Mouse (Mus musculus): ENCODE data around the gene Dlgap5. TPM values are rescaled to one million over a fixed set of nuclear protein-coding genes. Genes with fewer than 3 reads are reported as not detected.

Dlgap5 gene
- polyA plus RNA-seq, 1 experiment from 2014 or later = 17.7 TPM

DNA sequence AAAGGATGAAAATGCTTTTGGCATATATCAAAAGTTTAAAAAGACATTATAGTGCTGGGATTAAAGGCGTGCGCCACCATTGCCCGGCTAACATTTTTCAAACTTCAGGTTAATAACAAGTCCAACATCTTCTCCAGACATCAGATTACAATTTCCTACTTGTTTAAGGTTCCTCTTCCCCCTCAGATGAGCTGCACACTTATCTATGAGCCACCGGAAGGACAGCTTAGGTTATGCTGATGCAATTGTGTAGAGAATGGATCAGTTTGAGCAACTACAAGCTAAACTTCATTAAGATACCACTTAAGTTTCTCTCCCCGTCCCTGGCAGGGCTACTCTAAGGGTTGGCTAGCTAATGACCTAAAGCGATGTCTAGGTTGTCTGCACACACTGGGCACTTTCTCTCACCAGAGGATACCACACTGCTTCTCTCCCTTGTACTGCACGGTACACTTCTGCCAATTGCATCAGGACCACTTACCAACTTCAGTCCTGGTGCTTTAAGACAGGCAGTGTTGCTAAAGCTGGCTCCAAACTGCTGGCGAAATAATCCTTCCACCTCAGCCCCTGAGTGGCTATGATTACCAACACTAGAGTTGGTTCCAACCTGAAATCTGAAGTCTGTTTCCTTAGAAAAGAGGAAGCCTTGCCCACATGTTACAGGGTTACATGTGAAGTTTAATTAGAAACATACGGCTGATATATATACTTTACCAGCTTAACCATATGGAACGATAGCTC is 24.7 kb downstream of the Dlgap5 start:
- WGBS = 95% methylated on average over 10 of the region's 10 CpGs

DNA sequence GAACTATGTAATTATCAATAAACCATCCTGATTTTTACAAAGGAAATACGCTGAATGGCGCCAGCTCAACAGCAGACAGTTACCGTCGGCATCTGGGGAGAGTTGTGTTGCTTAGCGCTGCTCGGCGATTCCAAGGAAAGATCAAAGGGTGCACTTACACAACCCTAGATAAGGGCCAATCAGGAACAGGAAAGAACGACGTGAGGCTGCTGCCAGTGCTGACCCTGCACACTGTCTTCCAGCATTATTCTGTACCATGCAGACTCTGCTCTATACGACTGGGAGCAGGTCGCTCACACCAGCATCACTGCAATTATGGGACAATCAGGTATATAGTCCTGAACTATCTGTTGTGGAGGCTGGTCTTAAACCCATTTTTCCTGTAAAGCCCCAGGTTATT is 32.1 kb downstream of the Dlgap5 start:
- 90% methylated on average over 11 of the region's 11 CpGs for WGBS
- Histone ChIP-seq H3K4me2 (replicated peaks) (no peak overlapping the region), H3K9ac (replicated peaks) (no peak overlapping the region), H3K27ac (replicated peaks) (no peak overlapping the region), H3K4me3 (no peak overlapping the region), H3K36me3 (0 out of 2 replicates have a peak, but pooled peaks cover 6% of the 10 kb centered on the region), H3K4me1 (no peaks in the 10 kb centered on the region), H3K9me3 (no peaks in the 10 kb centered on the region), H3K27me3 (no peaks in the 10 kb centered on the region)
- no peak for ATAC-seq (replicated peaks)

More for the DNA sequence above, 24.7 kb downstream of the Dlgap5 start:
- Histone ChIP-seq H3K27ac (replicated peaks) (no peak overlapping the region), H3K4me1 (no peaks in the 10 kb centered on the region), H3K36me3 (peaks cover 10% of the 10 kb centered on the region; the same call in 1 of the 2 replicates), H3K27me3 (no peaks in the 10 kb centered on the region), H3K4me2 (replicated peaks) (no peak overlapping the region), H3K9ac (replicated peaks) (no peak overlapping the region), H3K4me3 (no peak overlapping the region), H3K9me3 (no peaks in the 10 kb centered on the region)
- no peak for ATAC-seq (replicated peaks)

DNA sequence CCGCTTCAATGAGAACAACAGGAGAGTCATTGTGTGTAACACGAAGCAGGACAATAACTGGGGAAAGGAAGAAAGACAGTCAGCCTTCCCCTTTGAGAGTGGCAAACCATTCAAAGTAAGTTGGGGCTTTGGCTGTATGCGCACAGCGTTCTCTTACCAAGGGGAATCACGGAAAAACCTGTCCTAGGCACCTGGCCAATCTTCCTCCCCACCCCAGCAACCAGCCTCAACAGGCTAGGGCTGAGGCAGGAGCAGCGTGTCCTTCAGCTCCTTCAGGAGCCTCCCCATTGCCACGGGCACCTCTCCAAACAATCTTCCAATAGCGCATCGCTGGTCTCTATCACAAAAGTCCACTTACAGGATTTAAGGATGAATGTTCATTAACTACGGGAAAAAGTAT is 33.6 kb downstream of the Dlgap5 start:
- no peak overlapping the region for H3K9ac ChIP-seq (replicated peaks)
- H3K4me2 ChIP-seq (replicated peaks) = no peak overlapping the region
- H3K4me1 ChIP-seq = no peaks in the 10 kb centered on the region
- H3K27me3 ChIP-seq = no peaks in the 10 kb centered on the region
- no peaks in the 10 kb centered on the region for H3K9me3 ChIP-seq
- H3K27ac ChIP-seq (replicated peaks) = no peak overlapping the region
- H3K36me3 ChIP-seq = 0 out of 2 replicates have a peak, but pooled peaks cover 6% of the 10 kb centered on the region
- WGBS = 76% methylated on average over 10 of the region's 10 CpGs
- no peak for ATAC-seq (replicated peaks)
- H3K4me3 ChIP-seq = no peak overlapping the region

DNA sequence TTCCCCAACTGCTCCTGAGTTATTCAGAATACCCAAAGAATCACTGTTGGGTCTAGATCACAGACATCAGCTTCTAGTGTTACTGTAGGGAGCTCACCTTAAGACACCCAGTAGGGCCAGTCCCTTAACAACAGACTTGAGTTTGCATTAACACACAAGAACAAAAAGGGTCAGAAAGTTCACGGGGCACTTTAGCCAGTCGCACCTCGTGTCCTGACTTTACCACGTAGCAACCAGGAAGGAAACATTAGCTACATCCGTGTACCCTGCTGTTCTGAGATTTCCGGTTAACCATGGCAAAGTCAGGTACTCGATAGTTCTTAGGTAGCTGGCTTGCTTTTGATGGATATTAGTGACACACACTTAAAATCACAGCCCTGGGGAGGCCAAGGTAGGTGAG is 34.3 kb downstream of the Dlgap5 start:
- WGBS = 91% methylated on average over 7 of the region's 7 CpGs
- no peak overlapping the region for H3K9ac ChIP-seq (replicated peaks)
- no peak overlapping the region for H3K4me2 ChIP-seq (replicated peaks)
- H3K4me3 ChIP-seq = no peak overlapping the region
- no peak for ATAC-seq (replicated peaks)
- H3K27ac ChIP-seq (replicated peaks) = no peak overlapping the region
- no peaks in the 10 kb centered on the region for H3K9me3 ChIP-seq
- H3K27me3 ChIP-seq = no peaks in the 10 kb centered on the region
- 0 out of 2 replicates have a peak, but pooled peaks cover 6% of the 10 kb centered on the region for H3K36me3 ChIP-seq
- H3K4me1 ChIP-seq = no peaks in the 10 kb centered on the region

DNA sequence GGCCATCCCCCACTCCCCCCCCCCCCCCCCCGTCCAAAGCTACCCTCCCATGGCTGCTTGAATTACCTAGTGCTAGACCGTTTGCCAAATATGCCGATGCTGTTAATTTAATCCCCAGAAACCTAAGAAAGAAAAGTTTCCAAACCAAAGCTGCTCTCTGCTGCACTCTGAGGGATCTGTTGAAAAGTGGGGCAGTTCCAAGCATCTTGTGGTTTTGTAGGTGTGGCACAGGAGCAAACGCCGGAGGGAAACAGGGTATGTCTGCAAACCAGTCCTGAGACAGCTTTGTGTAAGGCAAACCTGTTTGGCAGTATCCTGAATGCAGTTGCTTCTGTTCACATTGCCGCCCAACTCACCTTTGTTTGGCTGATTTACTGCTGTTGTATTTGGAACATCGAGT is 39.9 kb downstream of the Dlgap5 start:
- Histone ChIP-seq H3K27me3 (peaks cover 13% of the 10 kb centered on the region), H3K4me1 (peaks cover 9% of the 10 kb centered on the region), H3K9ac (replicated peaks) (no peak overlapping the region), H3K4me3 (no peak overlapping the region), H3K27ac (replicated peaks) (no peak overlapping the region), H3K9me3 (no peaks in the 10 kb centered on the region), H3K4me2 (replicated peaks) (no peak overlapping the region), H3K36me3 (no peaks in the 10 kb centered on the region)
- 91% methylated on average over 7 of the region's 7 CpGs for WGBS
- ATAC-seq (replicated peaks) = no peak

DNA sequence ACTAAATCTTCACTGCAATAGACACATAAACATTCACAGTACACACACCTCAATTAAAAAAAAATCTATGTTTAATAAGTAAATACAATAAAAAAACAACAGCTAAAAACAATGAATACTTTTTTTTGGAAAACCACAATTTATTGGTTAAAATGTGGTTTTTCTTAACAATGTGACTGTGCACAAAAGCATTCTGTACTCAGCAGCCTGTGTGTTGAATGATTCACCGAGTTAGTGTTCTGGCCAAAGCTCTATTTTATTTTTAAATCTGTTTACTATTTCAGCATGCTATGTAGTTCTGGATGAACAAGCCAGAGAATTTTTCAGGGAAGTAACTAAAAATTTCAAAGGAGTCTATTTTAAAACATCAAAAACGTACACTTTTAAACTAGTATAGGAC is 41.7 kb downstream of the Dlgap5 start:
- 80% methylated on average over 2 of the region's 2 CpGs for WGBS
- no peak overlapping the region for H3K9ac ChIP-seq (replicated peaks)
- no peak overlapping the region for H3K27ac ChIP-seq (replicated peaks)
- H3K4me3 ChIP-seq = no peak overlapping the region
- peaks cover 29% of the 10 kb centered on the region for H3K27me3 ChIP-seq
- peaks cover 9% of the 10 kb centered on the region for H3K4me1 ChIP-seq
- no peaks in the 10 kb centered on the region for H3K36me3 ChIP-seq
- no peaks in the 10 kb centered on the region for H3K9me3 ChIP-seq
- H3K4me2 ChIP-seq (replicated peaks) = no peak overlapping the region
- ATAC-seq (replicated peaks) = no peak

DNA sequence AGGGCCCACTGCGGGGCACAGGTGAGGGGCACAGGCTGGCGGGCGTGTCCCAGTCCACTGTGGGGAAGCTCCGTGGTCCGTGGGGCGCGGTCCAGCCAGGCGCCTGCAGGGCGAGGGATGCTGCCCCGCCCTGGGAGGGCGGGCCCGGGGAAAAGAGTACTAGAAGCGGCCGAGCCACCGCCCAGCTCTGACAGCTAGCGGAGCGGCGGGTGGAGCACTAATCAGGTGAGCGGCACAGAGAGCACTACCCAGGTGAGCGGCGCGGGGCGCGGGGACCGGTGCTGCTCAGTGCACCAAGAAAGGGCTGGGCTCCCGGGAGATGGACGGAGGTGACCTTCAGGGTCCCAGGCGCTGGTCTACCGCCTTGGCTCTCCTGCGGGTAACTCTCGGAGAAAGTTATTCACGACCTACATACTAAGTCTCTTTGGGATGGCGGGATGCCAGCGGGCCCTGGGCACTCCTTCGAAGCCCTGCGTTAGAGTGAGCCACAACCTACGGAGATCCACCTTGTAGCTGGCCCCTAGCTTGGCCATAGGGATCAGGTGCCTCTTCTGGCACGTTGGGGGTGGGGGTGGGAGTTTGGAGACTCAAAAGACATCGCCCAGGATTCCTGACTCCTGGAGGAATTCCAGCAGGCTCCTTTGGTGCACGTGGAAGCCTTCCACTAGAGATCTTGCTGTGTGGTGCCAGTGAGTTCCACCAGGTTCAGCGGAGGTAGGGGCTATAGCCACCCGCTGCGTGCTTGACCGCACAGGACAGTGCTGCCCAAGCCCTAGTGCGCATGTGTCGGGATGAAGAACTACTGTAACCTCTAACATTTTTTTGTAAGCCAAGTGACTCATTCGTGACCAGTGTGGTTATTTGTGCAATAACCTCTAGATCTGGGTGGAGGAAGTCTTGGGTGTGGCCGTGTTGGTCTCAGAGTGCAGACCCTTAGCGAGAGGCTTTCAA is 44.2 kb downstream of the Dlgap5 start:
- peaks cover 9% of the 10 kb centered on the region for H3K4me1 ChIP-seq
- peak overlapping the region; percentile 39 for H3K4me2 ChIP-seq (replicated peaks)
- no peak for ATAC-seq (replicated peaks)
- H3K27me3 ChIP-seq = peaks cover 29% of the 10 kb centered on the region
- no peaks in the 10 kb centered on the region for H3K36me3 ChIP-seq
- no peak overlapping the region for H3K27ac ChIP-seq (replicated peaks)
- H3K4me3 ChIP-seq = peak overlapping the region; percentile 7
- no peaks in the 10 kb centered on the region for H3K9me3 ChIP-seq
- WGBS = 15% methylated on average over 47 of the region's 49 CpGs
- H3K9ac ChIP-seq (replicated peaks) = no peak overlapping the region

DNA sequence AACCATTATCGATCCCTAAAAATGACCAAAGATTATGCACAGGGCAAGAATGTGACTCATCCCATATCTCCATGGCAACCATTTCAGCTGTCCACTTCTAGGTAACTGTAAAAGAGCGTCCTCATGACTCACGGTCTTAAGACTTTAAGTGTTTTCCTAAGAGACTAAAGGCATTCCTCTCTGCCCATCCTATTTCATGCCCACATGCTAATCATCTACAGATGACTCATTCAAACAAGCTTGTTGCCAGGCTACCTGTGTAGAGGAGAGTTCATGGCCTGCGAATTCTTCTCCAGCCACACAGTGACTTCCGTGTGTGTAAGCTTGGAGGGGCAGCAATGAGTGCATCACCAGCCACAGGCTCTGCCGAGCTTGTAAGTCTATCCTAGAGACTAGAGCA is 46.5 kb downstream of the Dlgap5 start:
- peaks cover 25% of the 10 kb centered on the region for H3K4me1 ChIP-seq
- H3K27ac ChIP-seq (replicated peaks) = no peak overlapping the region
- H3K4me3 ChIP-seq = no peak overlapping the region
- H3K4me2 ChIP-seq (replicated peaks) = no peak overlapping the region
- ATAC-seq (replicated peaks) = no peak
- no peak overlapping the region for H3K9ac ChIP-seq (replicated peaks)
- peaks cover 29% of the 10 kb centered on the region for H3K27me3 ChIP-seq
- H3K36me3 ChIP-seq = no peaks in the 10 kb centered on the region
- 75% methylated on average over 6 of the region's 6 CpGs for WGBS
- H3K9me3 ChIP-seq = no peaks in the 10 kb centered on the region

DNA sequence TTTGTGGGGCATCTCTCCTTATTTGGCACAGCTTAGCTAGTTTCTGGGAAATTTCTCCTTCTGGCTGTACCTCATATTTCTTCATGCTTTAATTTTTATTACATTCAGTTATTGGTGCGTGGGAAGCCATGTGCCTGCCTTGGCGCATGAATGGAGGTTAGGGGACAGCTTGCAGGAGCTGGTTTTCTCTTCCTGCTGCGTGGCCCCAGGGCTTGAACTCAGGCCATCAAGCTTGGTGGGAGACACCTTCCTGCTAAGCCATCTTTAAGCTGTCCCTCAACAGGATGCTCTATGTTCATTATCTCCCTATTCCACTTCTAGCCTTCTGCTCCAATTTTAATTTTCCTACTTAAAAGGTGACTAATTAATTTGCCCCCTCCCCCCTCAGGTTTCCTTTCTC is 47.4 kb downstream of the Dlgap5 start:
- Histone ChIP-seq H3K4me1 (peaks cover 32% of the 10 kb centered on the region), H3K4me2 (replicated peaks) (no peak overlapping the region), H3K9ac (replicated peaks) (no peak overlapping the region), H3K9me3 (no peaks in the 10 kb centered on the region), H3K4me3 (no peak overlapping the region), H3K27ac (replicated peaks) (no peak overlapping the region), H3K36me3 (no peaks in the 10 kb centered on the region), H3K27me3 (peaks cover 29% of the 10 kb centered on the region)
- no peak for ATAC-seq (replicated peaks)
- 75% methylated on average over 3 of the region's 3 CpGs for WGBS

DNA sequence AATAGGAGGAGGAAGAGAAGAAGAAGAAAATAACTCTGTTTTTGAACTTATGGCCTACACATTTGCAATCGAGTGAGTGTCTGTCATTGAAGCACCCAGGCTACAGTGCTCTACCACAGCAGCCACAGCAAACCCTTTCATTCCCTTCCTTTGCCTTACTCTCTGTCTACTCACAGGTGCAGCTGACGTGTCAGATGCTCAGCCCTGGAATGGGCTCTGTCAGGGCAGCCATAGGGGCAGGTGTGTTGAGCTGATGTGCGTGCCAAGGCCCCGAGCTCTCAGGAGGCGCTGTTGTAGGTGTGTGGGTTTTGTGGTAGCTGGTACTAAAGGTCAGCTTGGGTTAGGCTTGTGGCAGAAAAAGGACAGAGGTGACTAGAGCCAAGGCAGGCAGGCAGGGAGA is 48.5 kb downstream of the Dlgap5 start:
- peaks cover 40% of the 10 kb centered on the region for H3K4me1 ChIP-seq
- H3K9ac ChIP-seq (replicated peaks) = no peak overlapping the region
- no peaks in the 10 kb centered on the region for H3K9me3 ChIP-seq
- no peak for ATAC-seq (replicated peaks)
- no peak overlapping the region for H3K4me2 ChIP-seq (replicated peaks)
- peaks cover 29% of the 10 kb centered on the region for H3K27me3 ChIP-seq
- 88% methylated on average over 5 of the region's 5 CpGs for whole genome bisulfite sequencing
- no peaks in the 10 kb centered on the region for H3K36me3 ChIP-seq
- no peak overlapping the region for H3K4me3 ChIP-seq
- H3K27ac ChIP-seq (replicated peaks) = no peak overlapping the region

DNA sequence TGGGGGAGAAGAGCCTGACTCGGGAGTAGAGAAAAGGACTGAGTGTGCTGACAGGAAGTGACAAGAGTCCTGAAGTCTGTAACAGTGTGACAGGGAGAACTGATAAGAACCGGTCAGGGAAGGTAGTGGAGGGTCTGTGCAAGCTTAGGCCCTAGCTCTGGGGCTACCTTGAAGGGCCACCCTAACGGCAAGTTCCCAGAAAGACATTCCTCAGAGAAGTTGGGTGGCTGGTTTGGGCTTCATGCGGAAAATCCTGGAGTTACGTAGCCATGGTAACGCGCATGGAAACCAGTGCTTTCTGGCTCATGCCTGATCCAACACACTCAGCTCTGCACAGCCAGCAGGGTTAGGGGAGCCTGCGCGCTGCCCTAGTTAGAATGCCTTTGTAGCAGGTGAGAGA is 50.7 kb downstream of the Dlgap5 start, which contains the start of gene Lgals3:
Gene Lgals3, plus strand, starts transcription at position 291 of the 400 bp plus-strand sequence.
- H3K9me3 ChIP-seq = no peaks in the 10 kb centered on the region
- H3K27ac ChIP-seq (replicated peaks) = peak within 1 kb of the TSS; percentile 42
- peak; percentile 91 for ATAC-seq (replicated peaks)
- H3K36me3 ChIP-seq = no peaks in the 10 kb centered on the region
- no peak within 1 kb of the TSS for H3K4me3 ChIP-seq
- WGBS = 35% methylated on average over 9 of the region's 9 CpGs
- H3K4me1 ChIP-seq = peaks cover 31% of the 10 kb centered on the region
- H3K9ac ChIP-seq (replicated peaks) = no peak within 1 kb of the TSS
- H3K27me3 ChIP-seq = peaks cover 7% of the 10 kb centered on the region; the same call in 1 of the 2 replicates
- H3K4me2 ChIP-seq (replicated peaks) = peak within 1 kb of the TSS; percentile 12

DNA sequence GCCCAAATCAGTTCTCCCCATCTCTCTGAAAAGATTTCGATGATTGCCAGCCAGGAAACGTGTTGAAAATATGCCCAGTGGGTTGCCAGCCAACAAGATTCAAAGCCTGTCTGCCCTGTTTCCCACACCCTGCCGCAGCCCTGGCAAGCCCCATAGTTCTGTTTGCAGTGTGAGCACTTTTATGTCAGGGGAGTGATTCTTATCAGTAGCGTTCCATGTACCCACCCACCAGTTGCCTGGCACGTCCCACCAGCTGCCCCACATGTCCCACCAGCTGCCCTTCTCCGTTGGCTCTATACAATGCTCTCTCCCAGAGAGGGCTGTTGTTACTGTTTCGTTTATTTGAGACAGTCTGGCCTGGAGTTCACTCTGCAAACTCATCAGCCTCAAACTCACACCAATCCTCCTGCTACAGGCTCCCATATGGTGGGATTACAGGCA is 51.3 kb downstream of the Dlgap5 start:
- H3K27ac ChIP-seq (replicated peaks) = peak overlapping the region; percentile 42
- H3K9me3 ChIP-seq = no peaks in the 10 kb centered on the region
- no peak overlapping the region for H3K4me2 ChIP-seq (replicated peaks)
- H3K4me1 ChIP-seq = peaks cover 31% of the 10 kb centered on the region
- no peak overlapping the region for H3K4me3 ChIP-seq
- H3K27me3 ChIP-seq = peaks cover 4% of the 10 kb centered on the region; the same call in 1 of the 2 replicates
- H3K36me3 ChIP-seq = no peaks in the 10 kb centered on the region
- whole genome bisulfite sequencing = 21% methylated on average over 7 of the region's 7 CpGs
- H3K9ac ChIP-seq (replicated peaks) = no peak overlapping the region
- peak; percentile 93 for ATAC-seq (replicated peaks)
